Mouse (Mus musculus) bone marrow, adult 2 months (tissue): ENCODE measurements at regions not wholly inside any gene's neighbourhood (a gene's known extent, or its start where the extent isn't known, plus 50 kb on each side); places are given as distances from the start of the nearest gene placed in this dataset.

Experiments
- CTCF ChIP-seq: fragments of 200-500 bp; IDR thresholded peaks from 2 replicates; pipeline ENCODE4 v1.5.1; 2011; ENCODE audit warnings: low read length, control low read depth; ENCODE audit not compliant: control insufficient read depth, insufficient read depth
- POLR2A ChIP-seq: fragments of 200-500 bp; IDR thresholded peaks from 2 replicates; pipeline ENCODE4 v1.6.1; 2011; ENCODE audit warnings: low read depth, mild to moderate bottlenecking, control low read depth, low read length, borderline replicate concordance; ENCODE audit not compliant: control insufficient read depth

DNA sequence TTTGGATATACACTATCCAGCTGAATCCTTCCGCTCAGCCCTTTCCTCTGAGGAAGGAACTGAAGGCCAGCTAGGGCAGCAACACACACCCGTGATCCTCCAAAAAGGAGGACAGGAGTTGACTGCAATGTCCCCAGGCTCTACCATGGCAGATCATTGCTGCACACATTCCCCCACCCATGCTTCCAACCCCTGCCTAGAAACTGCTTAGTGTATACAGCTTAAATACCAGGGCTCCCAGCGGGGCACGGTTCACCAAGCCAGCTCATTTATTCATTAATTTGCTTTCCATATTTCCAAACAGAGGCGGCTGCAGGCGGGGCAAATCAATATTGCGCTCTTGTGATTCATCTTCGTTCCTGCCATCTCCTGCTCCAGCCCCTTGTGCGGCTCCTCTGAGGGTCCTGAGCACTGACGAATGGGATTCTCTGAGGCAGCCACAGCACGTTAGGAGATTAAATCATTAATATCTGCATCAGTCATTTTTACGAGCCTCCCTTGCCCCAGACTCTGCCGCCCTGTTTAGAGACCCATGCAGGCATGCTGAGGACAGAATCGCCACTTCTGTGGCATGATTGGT is 104.1 kb upstream of the Kdm8 start:
- TF ChIP-seq CTCF = no peak
- TF ChIP-seq POLR2A = no peak
